Mouse (Mus musculus) mouse embryonic stem cell (cell line): Measurements from ENCODE around the gene Elmod3.

ENCODE experiments used
- in situ Hi-C, 2 experiments: fragments of 300-500 bp; cut with MboI; formaldehyde crosslinking; loops; 1 replicate in 1 of 2; 3 replicates in 1 of 2; pipeline ENCODE4 v1.14.3; 2019 to 2020; ENCODE audit warnings: low sequenced_read_pairs in 2 of 2, low pct_unique_long_range_greater_than_20kb in 1 of 2, mixed read lengths in 1 of 2; ENCODE audit not compliant: unreplicated experiment in 1 of 2

Gene Elmod3

GRCm38 (mm10) chr6:72584154-72584553 lies 14.1 kb downstream of the Elmod3 start:
- in situ Hi-C loops: no loop called here

GRCm38 (mm10) chr6:72583211-72583839 lies 14.9 kb downstream of the Elmod3 start:
- in situ Hi-C loops: no loop called here

GRCm38 (mm10) chr6:72581625-72582382 lies 16.4 kb downstream of the Elmod3 start:
- in situ Hi-C loops: no loop called here

- in situ Hi-C loops: no loop called here
Observed at GRCm38 (mm10) chr6:72576041-72576440, 22.2 kb downstream of the Elmod3 start.

- in situ Hi-C loops: loop anchor here in 1 of 2 experiments (5.0 to 25.0 kb wide), 2 partner anchors 35 to 265 kb away; no protein-coding TSS in a partner anchor
Observed at GRCm38 (mm10) chr6:72571826-72572225, 26.4 kb downstream of the Elmod3 start.

GRCm38 (mm10) chr6:72570644-72571397 lies 27.4 kb downstream of the Elmod3 start:
- in situ Hi-C loops: loop anchor here in 1 of 2 experiments (5.0 to 25.0 kb wide), 2 partner anchors 34 to 266 kb away; no protein-coding TSS in a partner anchor

GRCm38 (mm10) chr6:72568736-72569135 lies 29.5 kb downstream of the Elmod3 start:
- in situ Hi-C loops: loop anchor here in 1 of 2 experiments (25.0 kb wide), 1 partner anchor 269 kb away; no protein-coding TSS in a partner anchor

GRCm38 (mm10) chr6:72567508-72567907 lies 30.7 kb downstream of the Elmod3 start:
- in situ Hi-C loops: loop anchor here in 1 of 2 experiments (25.0 kb wide), 1 partner anchor 270 kb away; no protein-coding TSS in a partner anchor

- in situ Hi-C loops: loop anchor here in 1 of 2 experiments (25.0 kb wide), 1 partner anchor 271 kb away; no protein-coding TSS in a partner anchor
Observed at GRCm38 (mm10) chr6:72566044-72566443, 32.2 kb downstream of the Elmod3 start.

GRCm38 (mm10) chr6:72565506-72565905 lies 32.7 kb downstream of the Elmod3 start:
- in situ Hi-C loops: loop anchor here in 1 of 2 experiments (25.0 kb wide), 1 partner anchor 272 kb away; no protein-coding TSS in a partner anchor

- in situ Hi-C loops: loop anchor here in 1 of 2 experiments (25.0 kb wide), 1 partner anchor 274 kb away; no protein-coding TSS in a partner anchor
Observed at GRCm38 (mm10) chr6:72562894-72563293, 35.3 kb downstream of the Elmod3 start.

- in situ Hi-C loops: loop anchor here in 1 of 2 experiments (25.0 kb wide), 1 partner anchor 275 kb away; no protein-coding TSS in a partner anchor
Observed at GRCm38 (mm10) chr6:72562486-72562885, 35.7 kb downstream of the Elmod3 start.

- in situ Hi-C loops: loop anchor here in 1 of 2 experiments (25.0 kb wide), 1 partner anchor 276 kb away; no protein-coding TSS in a partner anchor
Observed at GRCm38 (mm10) chr6:72560801-72561200, 37.4 kb downstream of the Elmod3 start.

GRCm38 (mm10) chr6:72553079-72553412 lies 45.2 kb downstream of the Elmod3 start:
- in situ Hi-C loops: loop anchor here (5.0 to 25.0 kb wide), 2 partner anchors 279 to 284 kb away; no protein-coding TSS in a partner anchor

GRCm38 (mm10) chr6:72552171-72553078 lies 45.8 kb downstream of the Elmod3 start:
- in situ Hi-C loops: loop anchor here (5.0 to 25.0 kb wide), 2 partner anchors 280 to 285 kb away; no protein-coding TSS in a partner anchor

GRCm38 (mm10) chr6:72550503-72551100 lies 47.6 kb downstream of the Elmod3 start:
- in situ Hi-C loops: loop anchor here (5.0 to 25.0 kb wide), 2 partner anchors 282 to 287 kb away; no protein-coding TSS in a partner anchor

- in situ Hi-C loops: loop anchor here (5.0 to 25.0 kb wide), 2 partner anchors 282 to 287 kb away; no protein-coding TSS in a partner anchor
Observed at GRCm38 (mm10) chr6:72550025-72550424, 48.2 kb downstream of the Elmod3 start.
